ENCODE assay signal across 10 mouse cellular contexts in the genomic region with DNA sequence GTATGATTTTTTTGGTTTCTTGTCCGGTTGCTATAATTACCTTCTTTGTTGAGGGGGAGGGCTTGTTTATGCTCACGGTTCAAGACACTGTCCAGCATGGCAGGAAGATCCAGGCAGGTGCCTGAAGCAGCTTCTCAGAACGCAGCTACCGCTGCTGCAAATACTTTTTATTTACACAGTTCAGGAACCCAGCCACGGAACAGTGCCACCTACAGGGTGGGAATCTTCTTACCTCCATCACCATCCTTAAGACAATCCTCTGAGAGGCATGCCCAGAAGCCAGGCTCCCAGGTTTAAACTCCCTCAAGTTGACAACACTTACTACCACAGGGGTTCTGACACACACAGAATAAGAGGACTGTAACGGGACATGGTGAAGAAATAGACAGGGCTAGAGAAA.
DNase-seq lines count a peak whose midpoint lies in the region; ATAC-seq lines count a peak whose summit lies in the region.
"Had no signal": no experiment of that assay in that cellular context is flagged by ENCODE, and none has a peak within 500 bp of the region (broad histone marks: within the 10 kb centered on the region; RNA-seq: fewer than 3 reads in every experiment).

No protein-coding gene starts in this region.

- no peaks in the 10 kb centered on the region for H3K4me1 ChIP-seq in limb, embryonic 10.5 days
- H3K4me1 ChIP-seq in forebrain, embryonic 12.5 days: peaks cover 36% of the 10 kb centered on the region

- ATAC-seq in cerebellum, adult (ENCODE audit: insufficient number of reproducible peaks, low FRiP score, low TSS enrichment): no peak
- no peak for ATAC-seq in forebrain, embryonic 12.5 days (ENCODE audit: low FRiP score)

- H3K9ac ChIP-seq in forebrain, embryonic 12.5 days: no peak overlapping the region

- no peaks in the 10 kb centered on the region for H3K9me3 ChIP-seq in limb, embryonic 10.5 days (replicated peaks)
- no peaks in the 10 kb centered on the region for H3K9me3 ChIP-seq in forebrain, embryonic 12.5 days

- 41% methylated on average over 6 of the region's 6 CpGs for WGBS in limb, embryonic 10.5 days
- WGBS in forebrain, embryonic 12.5 days: 32% methylated on average over 6 of the region's 6 CpGs

- DNase-seq in cerebellum, adult 18-20 months: peak; percentile 30 to 32
- DNase-seq in layer of hippocampus, adult 11-12 months (ENCODE audit: low spot score): peak; percentile 34
- no peak for DNase-seq in layer of hippocampus, postnatal 10 days (ENCODE audit: low spot score in 2 of 2)
- peak; percentile 10 for DNase-seq in urinary bladder, postnatal 14 days (ENCODE audit: low spot score)
- DNase-seq in urinary bladder, adult 2 months (ENCODE audit: low spot score): no peak
- no peak for DNase-seq in limb, embryonic 10.5 days (ENCODE audit: low spot score)
- DNase-seq: cerebellum, adult 9-11 months; layer of hippocampus, adult 9-11 months had no signal

- peaks cover 19% of the 10 kb centered on the region; the same call in 1 of the 2 replicates for H3K27me3 ChIP-seq in limb, embryonic 10.5 days (ENCODE audit: low read depth, poor library complexity, severe bottlenecking)
- H3K27me3 ChIP-seq in forebrain, embryonic 12.5 days: no peaks in the 10 kb centered on the region

- H3K4me3 ChIP-seq in limb, embryonic 10.5 days: no peak overlapping the region
- H3K4me3 ChIP-seq in forebrain, embryonic 12.5 days (replicated peaks): no peak overlapping the region

- no peaks in the 10 kb centered on the region for H3K36me3 ChIP-seq in limb, embryonic 10.5 days
- no peaks in the 10 kb centered on the region for H3K36me3 ChIP-seq in forebrain, embryonic 12.5 days (replicated peaks)

- H3K4me2 ChIP-seq in forebrain, embryonic 12.5 days: no peak overlapping the region

- no peak overlapping the region for H3K27ac ChIP-seq in limb, embryonic 10.5 days
- no peak overlapping the region for H3K27ac ChIP-seq in forebrain, embryonic 12.5 days

Comparison
In these comparisons a context has a peak if more than half of its experiments do, and no peak if none do; other contexts are left out.
1. DNase-seq: peak in cerebellum, adult 18-20 months (2 of 2), layer of hippocampus, adult 11-12 months (single experiment) and urinary bladder, postnatal 14 days (single experiment); none in layer of hippocampus, postnatal 10 days (0 of 2), urinary bladder, adult 2 months (single experiment) and limb, embryonic 10.5 days (single experiment).